ENCODE assay signal across 8 mouse cellular contexts in the genomic region with DNA sequence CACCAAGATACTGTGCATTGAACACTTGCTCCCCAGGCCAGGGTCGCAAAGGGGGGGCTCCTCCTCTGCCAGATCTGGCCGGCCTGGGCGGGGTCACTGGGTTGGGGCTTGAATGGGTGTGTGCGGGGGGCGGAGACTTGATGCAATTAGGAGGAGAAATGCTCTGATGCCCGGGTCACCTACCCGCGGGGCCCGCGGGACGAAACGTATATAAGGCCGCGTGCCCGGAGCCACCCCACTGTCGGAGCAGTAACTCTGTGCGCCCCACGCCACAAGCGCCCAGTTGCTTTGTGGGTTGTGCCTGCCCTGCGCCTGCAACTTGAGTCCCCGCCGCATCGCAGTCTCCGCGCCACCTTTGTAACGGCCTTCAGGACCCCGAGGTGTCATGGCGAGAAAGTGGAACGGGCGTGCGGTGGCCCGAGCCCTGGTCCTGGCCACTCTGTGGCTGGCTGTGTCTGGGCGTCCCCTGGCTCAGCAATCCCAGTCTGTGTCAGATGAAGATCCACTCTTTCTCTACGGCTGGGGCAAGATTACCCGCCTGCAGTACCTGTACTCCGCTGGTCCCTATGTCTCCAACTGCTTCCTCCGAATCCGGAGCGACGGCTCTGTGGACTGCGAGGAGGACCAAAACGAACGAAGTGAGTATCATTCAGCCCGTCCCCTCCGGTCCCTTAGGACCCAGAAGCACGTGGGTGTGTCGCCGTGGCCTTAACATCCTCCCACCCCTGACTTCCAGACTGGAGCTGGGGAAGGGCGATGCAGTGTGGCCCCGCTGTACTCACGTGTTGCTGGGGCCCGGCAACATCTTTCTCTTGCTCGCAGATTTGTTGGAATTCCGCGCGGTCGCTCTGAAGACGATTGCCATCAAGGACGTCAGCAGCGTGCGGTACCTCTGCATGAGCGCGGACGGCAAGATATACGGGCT. TPM values are rescaled to one million over a fixed set of nuclear protein-coding genes. Genes with fewer than 3 reads are reported as not detected.
A peak's percentile ranks its signal among the peaks of the same experiment; 100 is the strongest.
DNase-seq lines count a peak whose midpoint lies in the region; ATAC-seq and TF ChIP-seq lines count a peak whose summit lies in the region.
"Had no signal": no experiment of that assay in that cellular context is flagged by ENCODE, and none has a peak within 500 bp of the region (broad histone marks: within the 10 kb centered on the region; RNA-seq: fewer than 3 reads in every experiment).

A gene (plus strand): TSS at position 238 of the 925 bp plus-strand sequence.

- no peak for TF ChIP-seq POLR2A in thymus, adult 2 months (IDR thresholded peaks at IDR 0.05; ENCODE audit: control insufficient read depth, extremely low read depth, insufficient read depth, low read length, poor library complexity)

- H3K9ac ChIP-seq in embryonic facial prominence, embryonic 11.5 days (replicated peaks; ENCODE audit: low read length), result peak within 1 kb of the TSS; percentile 28
- peak within 1 kb of the TSS; percentile 10; the same call in 1 of the 2 replicates for H3K9ac ChIP-seq in intestine, embryonic 14.5 days (ENCODE audit: low read length)
- H3K9ac ChIP-seq in midbrain, embryonic 12.5 days (replicated peaks), result peak within 1 kb of the TSS; percentile 66

- intact Hi-C loops in gastrocnemius, postnatal 14 days (cut with DNase I; ENCODE audit: low total_unique reads), result loop anchor here (5.0 kb wide), 1 partner anchor 299 kb away; no protein-coding TSS in a partner anchor

- no peak for TF ChIP-seq CTCF in thymus, adult 2 months (IDR thresholded peaks at IDR 0.05; ENCODE audit: borderline replicate concordance, control insufficient read depth, extremely low read depth, insufficient read depth, low read length, poor library complexity)

- peaks cover 16% of the 10 kb centered on the region; the same call in 1 of the 2 replicates for H3K27me3 ChIP-seq in thymus, adult 2 months (ENCODE audit: control insufficient read depth, insufficient read depth, low read length)
- peaks cover 42% of the 10 kb centered on the region for H3K27me3 ChIP-seq in embryonic facial prominence, embryonic 11.5 days (ENCODE audit: control insufficient read depth, insufficient read depth, low read length)
- peaks cover 54% of the 10 kb centered on the region for H3K27me3 ChIP-seq in intestine, embryonic 14.5 days (replicated peaks; ENCODE audit: control insufficient read depth, insufficient read depth, low read length)
- peaks cover 61% of the 10 kb centered on the region for H3K27me3 ChIP-seq in midbrain, embryonic 12.5 days

- no peaks in the 10 kb centered on the region for H3K36me3 ChIP-seq in thymus, adult 2 months (ENCODE audit: control insufficient read depth, insufficient read depth, low read length)
- H3K36me3 ChIP-seq in embryonic facial prominence, embryonic 11.5 days (replicated peaks; ENCODE audit: control insufficient read depth, insufficient read depth, low read depth, low read length), result no peaks in the 10 kb centered on the region
- H3K36me3 ChIP-seq in intestine, embryonic 14.5 days (ENCODE audit: control insufficient read depth, insufficient read depth, low read length), result no peaks in the 10 kb centered on the region
- no peaks in the 10 kb centered on the region for H3K36me3 ChIP-seq in midbrain, embryonic 12.5 days

- peak within 1 kb of the TSS; percentile 20 for H3K4me3 ChIP-seq in thymus, adult 2 months (ENCODE audit: control insufficient read depth, insufficient read depth, low read length)
- H3K4me3 ChIP-seq in embryonic facial prominence, embryonic 11.5 days (ENCODE audit: low read depth, low read length), result peak within 1 kb of the TSS; percentile 29
- peak within 1 kb of the TSS; percentile 40 for H3K4me3 ChIP-seq in intestine, embryonic 14.5 days (ENCODE audit: low read depth, low read length)
- peak within 1 kb of the TSS; percentile 45 for H3K4me3 ChIP-seq in midbrain, embryonic 12.5 days

- H3K4me2 ChIP-seq in embryonic facial prominence, embryonic 11.5 days (ENCODE audit: low read depth, low read length), result peak within 1 kb of the TSS; percentile 74
- H3K4me2 ChIP-seq in intestine, embryonic 14.5 days (ENCODE audit: low read length), result peak within 1 kb of the TSS; percentile 71
- H3K4me2 ChIP-seq in midbrain, embryonic 12.5 days (replicated peaks), result peak within 1 kb of the TSS; percentile 68

- H3K9me3 ChIP-seq in embryonic facial prominence, embryonic 11.5 days (replicated peaks; ENCODE audit: control insufficient read depth, low read length), result no peaks in the 10 kb centered on the region
- H3K9me3 ChIP-seq in intestine, embryonic 14.5 days (ENCODE audit: control insufficient read depth, low read length), result no peaks in the 10 kb centered on the region
- no peaks in the 10 kb centered on the region for H3K9me3 ChIP-seq in midbrain, embryonic 12.5 days

- WGBS in thymus, adult 2 months, result 3% methylated on average over 65 of the region's 65 CpGs
- under 1% methylated on average over 65 of the region's 65 CpGs for WGBS in embryonic facial prominence, embryonic 11.5 days
- under 1% methylated on average over 65 of the region's 65 CpGs for WGBS in intestine, embryonic 14.5 days
- under 1% methylated on average over 65 of the region's 65 CpGs for WGBS in midbrain, embryonic 12.5 days

- no peak within 1 kb of the TSS for H3K27ac ChIP-seq in thymus, adult 2 months (ENCODE audit: control insufficient read depth, insufficient read depth, low read length)
- H3K27ac ChIP-seq in embryonic facial prominence, embryonic 11.5 days (replicated peaks; ENCODE audit: low read depth, low read length), result no peak within 1 kb of the TSS
- no peak within 1 kb of the TSS for H3K27ac ChIP-seq in intestine, embryonic 14.5 days (ENCODE audit: low read depth)
- H3K27ac ChIP-seq in midbrain, embryonic 12.5 days (replicated peaks), result peak within 1 kb of the TSS; percentile 72

- ATAC-seq in embryonic facial prominence, embryonic 11.5 days (replicated peaks; ENCODE audit: insufficient number of reproducible peaks, low FRiP score, low TSS enrichment, low read depth), result 0 out of 2 replicates have a peak, but pooled peaks have one; percentile 10
- 0 out of 2 replicates have a peak, but pooled peaks have one; percentile 5 for ATAC-seq in intestine, embryonic 14.5 days (replicated peaks; ENCODE audit: low FRiP score, low TSS enrichment, low read depth)
- ATAC-seq in midbrain, embryonic 12.5 days (ENCODE audit: low FRiP score, low read depth), result peak; percentile 31

- peaks cover 5% of the 10 kb centered on the region; the same call in 1 of the 2 replicates for H3K4me1 ChIP-seq in thymus, adult 2 months (replicated peaks; ENCODE audit: control insufficient read depth, insufficient read depth, low read length)
- peaks cover 16% of the 10 kb centered on the region for H3K4me1 ChIP-seq in embryonic facial prominence, embryonic 11.5 days (ENCODE audit: control insufficient read depth, insufficient read depth, low read length)
- H3K4me1 ChIP-seq in intestine, embryonic 14.5 days (replicated peaks; ENCODE audit: control insufficient read depth, insufficient read depth, low read length), result peaks cover 18% of the 10 kb centered on the region
- H3K4me1 ChIP-seq in midbrain, embryonic 12.5 days, result peaks cover 52% of the 10 kb centered on the region

- DNase-seq in thymus, adult 2 months, result no peak
- DNase-seq in thymus, postnatal 36 days, result no peak
- DNase-seq in embryonic facial prominence, embryonic 11.5 days (ENCODE audit: low spot score), result peak; percentile 43
- peak; percentile 74 for DNase-seq in intestine, embryonic 14.5 days (ENCODE audit: low spot score)
- DNase-seq in gastrocnemius, postnatal 14 days, result no peak
- no peak for DNase-seq in right cerebral cortex, postnatal 36 days (ENCODE audit: low spot score in 2 of 2)

RNA-seq across cellular contexts. Expression of the gene that starts here (rescaled TPM):
- polyA plus RNA-seq in thymus, adult 2 months (2012; rRNA removed), result 0.40 and 0.42 TPM in 2 replicates
- 25.4 and 29.1 TPM in 2 replicates for polyA plus RNA-seq in embryonic facial prominence, embryonic 11.5 days (2014; fragmentation: Nextera tagmentation; extraction: Ambion mirVana)
- polyA plus RNA-seq in intestine, embryonic 14.5 days (2014; fragmentation: Nextera tagmentation; extraction: Ambion mirVana), result not detected in 2 replicates
- polyA plus RNA-seq in midbrain, embryonic 12.5 days (2016; fragmentation: Nextera tagmentation; extraction: Ambion mirVana), result 69.8 and 95.0 TPM in 2 replicates
- not detected for total RNA-seq in gastrocnemius, postnatal 14 days (2021)
- total RNA-seq: heart, adult 18-20 months had no signal

Comparison
In these comparisons a context has a peak if more than half of its experiments do, and no peak if none do; other contexts are left out.
1. RNA of the gene that starts here (polyA plus RNA-seq): 69.8 to 95.0 TPM in midbrain, embryonic 12.5 days and 25.4 to 29.1 TPM in embryonic facial prominence, embryonic 11.5 days; 0.40 to 0.42 TPM in thymus, adult 2 months and not detected in intestine, embryonic 14.5 days; every median in the first group is over 10 times any median in the second.
2. Peak in DNase-seq, ATAC-seq, H3K4me3 ChIP-seq, H3K9ac ChIP-seq and H3K4me2 ChIP-seq in intestine, embryonic 14.5 days; RNA of the gene not detected or under 1 TPM.
3. H3K9ac ChIP-seq: peak in every context shown above with its lines; median percentile 66 in midbrain, embryonic 12.5 days; 28 in embryonic facial prominence, embryonic 11.5 days; 10 in intestine, embryonic 14.5 days.
4. Peak in every context shown above with its lines, with median percentiles within 50 percentile points of each other: H3K4me3 ChIP-seq, ATAC-seq and H3K4me2 ChIP-seq.